Mouse (Mus musculus): ENCODE measurements at regions not wholly inside any gene's neighbourhood (a gene's known extent, or its start where the extent isn't known, plus 50 kb on each side); places are given as distances from the start of the nearest gene placed in this dataset.

DNA sequence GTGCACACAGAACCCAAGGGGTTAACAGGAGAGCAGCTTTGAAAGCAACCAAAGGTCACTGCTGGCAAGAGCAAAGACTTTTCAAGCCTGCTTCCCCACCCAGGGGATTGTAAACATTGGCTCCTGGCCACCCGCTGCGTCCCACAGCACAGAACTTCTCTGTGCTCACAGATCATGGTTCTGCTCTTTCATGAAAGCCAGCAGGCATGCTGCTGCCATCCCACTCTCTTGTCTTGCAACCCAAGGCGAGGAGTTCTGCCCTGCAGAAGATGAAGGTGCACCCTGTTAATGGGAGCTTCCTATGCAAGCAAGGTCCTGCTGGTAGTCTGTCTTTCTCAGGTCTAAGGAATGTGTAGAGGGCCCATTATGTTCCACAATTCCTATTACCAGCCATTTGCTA, 95.8 kb downstream of the AU018091 start:
- DNase-seq (ENCODE audit: low read depth, low spot score) = peak; percentile 48

All from mesoderm, embryonic 11.5 days (tissue).